Mouse (Mus musculus): ENCODE measurements around the gene Rps15.

Gene Rps15

GRCm38 (mm10) chr10:80321014-80321669, 28.9 kb downstream of the Rps15 start:
- DNase-seq: no peak

DNA sequence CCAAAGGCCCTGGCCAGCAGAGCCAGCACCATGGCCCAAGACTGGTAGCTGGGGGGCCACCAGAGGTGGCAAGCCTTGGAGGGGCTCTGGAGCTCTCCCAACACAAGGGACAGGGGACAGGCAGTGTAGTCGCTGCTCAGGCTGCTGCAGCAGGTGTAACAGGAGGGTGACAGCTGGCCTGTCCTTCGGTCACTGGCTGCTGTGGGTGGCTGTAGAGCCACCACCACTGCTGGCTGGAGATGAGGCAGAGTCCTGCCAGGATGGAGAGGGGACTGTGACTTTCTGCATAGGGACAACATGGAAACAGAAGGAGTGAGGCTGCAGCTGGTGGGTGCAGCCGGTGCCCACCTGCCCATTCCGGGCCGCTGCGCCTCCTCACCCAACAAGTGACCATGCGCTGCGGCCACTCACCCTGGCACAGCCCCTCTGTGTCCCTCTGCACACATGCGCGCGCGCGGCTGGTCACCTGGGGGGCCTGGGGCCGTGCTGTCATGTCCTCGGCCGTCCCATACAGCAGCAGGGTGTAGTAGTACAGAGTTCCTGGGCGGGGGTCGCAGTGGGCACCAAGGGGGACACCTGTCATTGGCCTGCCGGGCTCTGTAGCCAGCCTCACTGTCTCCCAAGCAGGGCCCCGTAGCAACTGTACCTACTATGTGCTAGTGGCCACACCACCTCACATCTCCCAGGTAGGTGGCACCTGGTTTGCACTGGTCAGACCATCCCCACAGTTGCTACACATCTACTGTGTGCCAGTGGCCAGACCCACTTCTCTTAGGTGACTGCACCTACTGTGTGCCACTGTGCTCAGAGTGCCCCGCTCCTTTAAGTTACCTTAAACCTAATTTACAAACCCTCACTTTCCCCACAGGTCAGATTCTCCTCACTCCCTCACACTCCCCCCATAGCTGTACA, 29.7 kb downstream of the Rps15 start:
- no peak for DNase-seq

GRCm38 (mm10) chr10:80322811-80323211, 30.6 kb downstream of the Rps15 start:
- peak; percentile 55 for DNase-seq

DNA sequence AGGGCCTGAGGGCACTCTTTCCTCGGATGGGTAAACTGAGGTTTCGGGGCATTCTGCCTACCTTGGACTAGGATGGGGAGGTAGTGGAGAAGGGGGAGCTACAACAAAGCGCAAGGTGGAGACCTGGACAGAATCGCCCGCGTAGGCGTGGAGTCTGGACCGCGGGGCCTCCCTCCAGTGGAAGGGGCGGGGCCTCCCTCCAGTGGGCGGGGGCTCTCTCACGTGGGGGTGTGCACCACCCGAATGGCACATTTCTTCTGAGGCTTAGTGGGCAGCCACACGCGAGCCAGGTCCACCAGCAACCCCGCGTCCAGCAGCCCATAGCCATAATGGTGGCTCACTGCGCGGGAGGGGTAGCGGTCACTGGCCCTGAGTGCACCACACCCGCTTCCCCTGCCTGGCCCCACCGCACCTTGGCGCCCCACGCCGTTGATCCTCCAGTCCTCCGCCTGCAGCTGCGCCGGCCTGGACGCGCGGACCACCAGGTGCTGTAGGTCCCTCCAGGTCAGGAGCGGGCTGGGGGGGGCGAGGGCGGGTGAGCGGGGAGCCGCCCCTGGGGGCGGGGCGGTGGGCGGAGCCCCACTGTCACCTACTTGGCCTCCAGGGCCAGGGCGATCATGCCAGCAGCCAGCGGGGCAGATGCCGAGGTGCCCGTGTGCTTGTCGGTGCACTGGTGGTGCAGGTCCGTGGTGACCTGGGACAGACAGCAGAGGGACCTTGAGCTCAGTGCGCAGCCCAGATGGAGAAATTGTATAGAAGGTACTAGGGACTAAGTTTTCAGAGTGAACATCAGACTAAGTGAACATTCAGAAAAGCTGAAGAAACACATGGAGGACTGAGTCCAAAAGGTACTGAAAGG, 31.2 kb downstream of the Rps15 start:
- DNase-seq: peak; percentile 90

GRCm38 (mm10) chr10:80324120-80325037, 32.1 kb downstream of the Rps15 start:
- DNase-seq: no peak

- DNase-seq: no peak
Measured at GRCm38 (mm10) chr10:80325045-80325444, 32.8 kb downstream of the Rps15 start.

GRCm38 (mm10) chr10:80329273-80330081, 37.2 kb downstream of the Rps15 start, which contains the start of the genes Pcsk4 and Reep6:
Gene Pcsk4, minus strand, starts transcription at chr10:80329498.
Gene Reep6, plus strand, starts transcription at chr10:80329953.
- DNase-seq: peak; percentile 99

GRCm38 (mm10) chr10:80330084-80330483, 37.8 kb downstream of the Rps15 start:
- no peak for DNase-seq

DNA sequence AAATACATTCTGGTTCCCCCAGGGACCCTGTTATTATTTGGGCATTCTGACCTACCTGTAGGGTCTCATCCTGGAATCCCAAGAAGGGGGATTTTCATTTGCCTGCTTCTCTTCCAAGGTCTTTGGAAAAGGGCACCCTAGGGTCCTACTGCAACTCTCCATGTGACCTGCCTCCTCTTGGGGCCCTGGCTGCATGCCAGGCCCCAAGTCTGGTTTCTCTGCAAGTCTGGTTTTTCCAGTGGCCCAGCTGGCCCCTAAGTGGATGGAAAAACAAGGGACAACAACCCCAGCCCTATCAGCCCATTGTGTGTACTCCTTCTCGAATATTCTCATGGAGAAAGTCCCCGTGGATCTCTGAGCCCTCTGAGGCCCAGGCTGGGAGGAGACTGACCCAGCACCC, 38.6 kb downstream of the Rps15 start:
- no peak for DNase-seq

GRCm38 (mm10) chr10:80331636-80332524, 39.6 kb downstream of the Rps15 start:
- peak; percentile 90 for DNase-seq

GRCm38 (mm10) chr10:80332525-80332989, 40.3 kb downstream of the Rps15 start:
- DNase-seq: no peak

GRCm38 (mm10) chr10:80336263-80336662, 44.0 kb downstream of the Rps15 start:
- DNase-seq: no peak

DNA sequence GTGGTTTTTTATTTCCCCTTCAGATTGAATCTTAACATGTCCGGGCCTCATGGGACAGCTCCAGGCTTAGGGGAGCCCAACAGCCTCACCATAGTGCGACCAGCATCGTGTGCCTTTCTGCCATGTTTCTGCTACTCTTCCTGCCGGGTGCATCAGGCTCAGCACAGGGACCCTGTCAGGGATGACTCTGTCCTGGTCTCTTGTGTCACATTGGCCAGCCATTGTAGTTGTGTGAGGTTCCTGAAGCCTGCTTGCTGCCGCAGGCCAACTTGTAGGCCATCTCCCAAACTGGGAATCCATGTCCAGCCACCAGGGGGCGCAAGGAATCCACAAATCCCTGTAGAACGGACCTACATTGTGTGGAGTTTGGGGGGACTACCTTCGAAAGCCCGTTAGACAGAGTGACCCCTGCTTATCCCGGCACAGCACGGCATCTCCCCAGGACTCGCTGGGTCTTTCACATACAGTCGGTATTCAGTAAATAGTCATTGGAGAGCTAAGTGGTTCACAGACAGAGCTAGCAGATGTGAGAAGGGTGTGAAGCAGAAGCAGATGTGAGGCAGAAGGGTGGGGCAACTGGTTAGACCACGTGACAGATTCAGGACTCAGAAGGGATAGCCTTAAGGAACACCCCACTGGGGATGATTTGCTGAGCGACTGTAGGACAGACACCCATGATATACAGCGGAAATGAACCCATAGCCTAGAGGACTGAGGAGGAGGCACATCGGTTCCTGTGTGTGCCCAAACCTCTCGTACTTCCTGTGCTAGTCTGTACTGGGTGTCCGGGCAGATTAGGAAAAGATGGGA, 47.9 kb downstream of the Rps15 start:
- peak; percentile 91 for DNase-seq

DNA sequence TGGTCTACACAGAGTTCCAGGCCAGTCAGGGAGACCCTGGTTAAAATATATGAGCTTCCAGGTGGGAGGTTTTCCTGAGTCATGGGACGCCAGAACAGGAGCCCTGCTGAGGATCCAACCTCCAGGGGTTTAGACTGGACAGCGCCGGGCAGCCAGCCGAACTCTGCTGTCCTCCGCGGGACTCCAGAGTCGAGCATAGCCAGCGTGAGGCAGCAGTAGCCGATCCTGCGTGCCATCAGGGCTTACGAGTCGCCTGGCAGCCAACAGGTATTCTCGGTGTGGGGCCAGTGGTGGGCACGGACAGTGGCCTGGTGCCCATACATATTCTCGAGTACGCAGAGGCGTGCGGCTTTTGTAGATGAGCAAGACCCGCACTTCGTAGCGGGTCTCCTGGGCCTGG, 48.8 kb downstream of the Rps15 start:
- no peak for DNase-seq

GRCm38 (mm10) chr10:80341491-80342304, 49.4 kb downstream of the Rps15 start:
- DNase-seq: no peak

- DNase-seq: no peak
Measured at GRCm38 (mm10) chr10:80342305-80342748, 50.1 kb downstream of the Rps15 start.

GRCm38 (mm10) chr10:80342749-80343424, 50.6 kb downstream of the Rps15 start:
- peak; percentile 85 for DNase-seq

Data from liver (tissue).